Mouse (Mus musculus) E14TG2a.4 (cell line): ENCODE data around the gene Alpk3.

Experiments used
- CTCF ChIP-seq: conservative IDR thresholded peaks from 2 replicates; pipeline ENCODE4 v1.5.1; 2014; ENCODE audit warnings: low read length
- NANOG ChIP-seq: IDR thresholded peaks from 2 replicates; pipeline ENCODE4 v1.6.1; 2014; ENCODE audit warnings: borderline replicate concordance, low read length, mixed read lengths
- POU5F1 ChIP-seq: IDR thresholded peaks from 2 replicates; pipeline ENCODE4 v1.6.1; 2014; ENCODE audit warnings: low read length, borderline replicate concordance

DNA sequence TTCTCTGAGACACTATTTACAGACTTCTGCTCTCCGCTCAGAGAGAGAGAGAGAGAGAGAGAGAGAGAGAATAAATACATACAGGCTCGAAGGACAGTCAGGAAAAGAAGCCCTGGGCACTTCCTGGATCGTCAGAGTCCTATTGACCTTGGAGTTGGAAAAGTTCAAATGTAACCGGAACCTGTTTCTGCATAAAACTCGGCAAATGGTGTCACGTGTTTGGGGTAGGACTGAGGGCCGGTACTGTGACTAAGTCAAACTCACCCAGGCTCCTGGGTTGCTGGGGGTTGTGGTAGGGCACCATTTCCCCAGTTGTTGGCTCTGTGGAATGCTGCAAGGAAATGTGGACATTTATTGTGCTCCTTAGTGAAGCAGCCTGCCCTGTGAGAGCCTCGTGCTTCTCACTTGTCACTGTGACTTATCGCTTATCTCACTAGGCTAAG lies 1.3 kb downstream of the Alpk3 start:
- TF ChIP-seq CTCF (no peak), POU5F1 (no peak), NANOG (no peak)
